14 mouse cellular contexts compared by ENCODE assay signal in the genomic region with DNA sequence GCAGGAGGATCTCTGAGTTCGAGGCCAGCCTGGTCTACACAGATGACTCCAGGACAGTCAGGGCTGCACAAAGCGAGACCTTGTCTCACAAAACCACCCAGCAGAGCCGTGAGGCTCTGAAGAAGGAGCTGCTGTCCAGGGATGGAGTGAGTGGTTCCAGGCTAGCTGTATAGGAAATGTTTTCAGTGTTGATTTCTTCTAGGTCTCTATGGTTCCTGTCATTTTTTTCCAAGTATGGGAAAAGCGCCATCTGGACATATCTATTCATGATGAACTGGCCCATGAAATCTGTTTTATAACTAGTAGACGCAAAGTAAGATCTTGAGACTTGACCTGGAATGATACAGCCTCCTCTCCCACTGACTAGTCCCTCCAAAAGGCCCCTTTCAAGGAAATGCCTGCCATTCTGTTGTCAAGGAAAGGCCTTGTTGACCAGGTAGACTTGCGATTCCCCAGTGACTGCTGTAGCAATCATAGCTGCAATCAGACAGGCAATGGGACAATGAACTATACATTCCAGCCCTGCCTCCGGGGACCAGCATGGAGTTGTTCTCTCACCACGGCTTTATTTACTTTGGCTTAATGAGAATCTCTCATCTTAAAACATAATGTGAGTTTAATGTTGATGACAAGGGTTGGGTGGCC. TPM values are rescaled to one million over a fixed set of nuclear protein-coding genes. Genes with fewer than 3 reads are reported as not detected.
DNase-seq lines count a peak whose midpoint lies in the region; ATAC-seq and TF ChIP-seq lines count a peak whose summit lies in the region.
"Had no signal": no experiment of that assay in that cellular context is flagged by ENCODE, and none has a peak within 500 bp of the region (broad histone marks: within the 10 kb centered on the region; RNA-seq: fewer than 3 reads in every experiment).

No protein-coding gene starts in this region.

- H3K27ac ChIP-seq in heart, embryonic 14.5 days (replicated peaks in 1 of 2; ENCODE audit: control insufficient read depth in 1 of 2, insufficient read depth in 1 of 2, low read depth in 2 of 2, low read length in 2 of 2) = peak overlapping the region; percentile 52 to 65
- peak overlapping the region; percentile 91 for H3K27ac ChIP-seq in lung, embryonic 14.5 days (ENCODE audit: low read depth)
- peak overlapping the region; percentile 68 for H3K27ac ChIP-seq in embryonic facial prominence, embryonic 15.5 days (replicated peaks)
- peak overlapping the region; percentile 90 for H3K27ac ChIP-seq in limb, embryonic 15.5 days
- H3K27ac ChIP-seq: hindbrain, embryonic 15.5 days; liver, embryonic 14.5 days; midbrain, embryonic 13.5 days had no signal

- H3K27me3 ChIP-seq in heart, embryonic 14.5 days (ENCODE audit: control insufficient read depth, insufficient read depth, low read length) = no peaks in the 10 kb centered on the region; the same call in 1 of the 2 replicates
- no peaks in the 10 kb centered on the region for H3K27me3 ChIP-seq in lung, embryonic 14.5 days (ENCODE audit: insufficient read depth, low read length)
- H3K27me3 ChIP-seq in embryonic facial prominence, embryonic 15.5 days = no peaks in the 10 kb centered on the region
- H3K27me3 ChIP-seq in limb, embryonic 15.5 days = no peaks in the 10 kb centered on the region
- H3K27me3 ChIP-seq: hindbrain, embryonic 15.5 days; midbrain, embryonic 13.5 days had no signal

- peaks cover 14 to 21% of the 10 kb centered on the region in 2 experiments for H3K4me1 ChIP-seq in heart, embryonic 14.5 days (ENCODE audit: control insufficient read depth in 2 of 2, insufficient read depth in 2 of 2, low read length in 2 of 2)
- peaks cover 19% of the 10 kb centered on the region for H3K4me1 ChIP-seq in lung, embryonic 14.5 days (ENCODE audit: insufficient read depth)
- peaks cover 6% of the 10 kb centered on the region for H3K4me1 ChIP-seq in lung, adult 2 months (ENCODE audit: control insufficient read depth, insufficient read depth, low read length)
- H3K4me1 ChIP-seq in embryonic facial prominence, embryonic 15.5 days = peaks cover 20% of the 10 kb centered on the region
- peaks cover 48% of the 10 kb centered on the region for H3K4me1 ChIP-seq in limb, embryonic 15.5 days
- H3K4me1 ChIP-seq: hindbrain, embryonic 15.5 days had no signal

- H3K4me2 ChIP-seq in heart, embryonic 14.5 days (ENCODE audit: low read length) = no peak overlapping the region
- H3K4me2 ChIP-seq in lung, embryonic 14.5 days = no peak overlapping the region
- H3K4me2 ChIP-seq in embryonic facial prominence, embryonic 15.5 days (replicated peaks) = no peak overlapping the region
- no peak overlapping the region for H3K4me2 ChIP-seq in limb, embryonic 15.5 days
- H3K4me2 ChIP-seq: hindbrain, embryonic 15.5 days; midbrain, embryonic 13.5 days had no signal

- no peaks in the 10 kb centered on the region for H3K36me3 ChIP-seq in heart, embryonic 14.5 days (ENCODE audit: control insufficient read depth, insufficient read depth, low read length)
- no peaks in the 10 kb centered on the region for H3K36me3 ChIP-seq in lung, embryonic 14.5 days (ENCODE audit: insufficient read depth)
- H3K36me3 ChIP-seq in embryonic facial prominence, embryonic 15.5 days = no peaks in the 10 kb centered on the region
- H3K36me3 ChIP-seq in limb, embryonic 15.5 days = no peaks in the 10 kb centered on the region
- H3K36me3 ChIP-seq: hindbrain, embryonic 15.5 days; midbrain, embryonic 13.5 days had no signal

- TF ChIP-seq POLR2A in lung, adult 2 months (IDR thresholded peaks at IDR 0.05; ENCODE audit: borderline replicate concordance, extremely low read depth, low read depth, low read length) = no peak

- no peak overlapping the region for H3K9ac ChIP-seq in heart, embryonic 14.5 days (ENCODE audit: low read length)
- H3K9ac ChIP-seq in lung, embryonic 14.5 days = no peak overlapping the region
- no peak overlapping the region for H3K9ac ChIP-seq in embryonic facial prominence, embryonic 15.5 days
- H3K9ac ChIP-seq in limb, embryonic 15.5 days = no peak overlapping the region
- H3K9ac ChIP-seq: hindbrain, embryonic 15.5 days; liver, embryonic 14.5 days; midbrain, embryonic 13.5 days had no signal

- H3K9me3 ChIP-seq in heart, embryonic 14.5 days (ENCODE audit: control insufficient read depth, low read length) = no peaks in the 10 kb centered on the region
- H3K9me3 ChIP-seq in lung, embryonic 14.5 days (ENCODE audit: low read depth, low read length) = no peaks in the 10 kb centered on the region
- H3K9me3 ChIP-seq in embryonic facial prominence, embryonic 15.5 days (replicated peaks) = no peaks in the 10 kb centered on the region
- no peaks in the 10 kb centered on the region for H3K9me3 ChIP-seq in limb, embryonic 15.5 days
- H3K9me3 ChIP-seq: hindbrain, embryonic 15.5 days; midbrain, embryonic 13.5 days had no signal

- TF ChIP-seq CTCF in lung, embryonic 14.5 days (IDR thresholded peaks at IDR 0.05; ENCODE audit: low read depth) = no peak
- no peak for TF ChIP-seq CTCF in lung, adult 2 months (IDR thresholded peaks at IDR 0.05; ENCODE audit: insufficient read depth, low read length)

- H3K4me3 ChIP-seq in heart, embryonic 14.5 days (ENCODE audit: control insufficient read depth in 1 of 2, insufficient read depth in 1 of 2, low read depth in 1 of 2, low read length in 2 of 2) = no peak overlapping the region
- H3K4me3 ChIP-seq in lung, embryonic 14.5 days (ENCODE audit: low read depth, low read length) = no peak overlapping the region
- no peak overlapping the region for H3K4me3 ChIP-seq in lung, adult 2 months (replicated peaks; ENCODE audit: extremely low read depth, low read depth, low read length)
- no peak overlapping the region for H3K4me3 ChIP-seq in embryonic facial prominence, embryonic 15.5 days (replicated peaks)
- no peak overlapping the region for H3K4me3 ChIP-seq in limb, embryonic 15.5 days
- H3K4me3 ChIP-seq: hindbrain, embryonic 15.5 days; midbrain, embryonic 13.5 days had no signal

- WGBS in heart, embryonic 14.5 days = 57% methylated on average over 8 of the region's 8 CpGs
- 42% methylated on average over 8 of the region's 8 CpGs for WGBS in lung, embryonic 14.5 days
- 72% methylated on average over 8 of the region's 8 CpGs for WGBS in lung, adult 2 months
- WGBS in embryonic facial prominence, embryonic 15.5 days = 67% methylated on average over 8 of the region's 8 CpGs
- WGBS in limb, embryonic 15.5 days = 62% methylated on average over 8 of the region's 8 CpGs

- ATAC-seq in heart, embryonic 14.5 days (ENCODE audit: insufficient number of reproducible peaks, insufficient read depth, low FRiP score, low read depth) = no peak
- peak; percentile 48 for ATAC-seq in lung, embryonic 14.5 days (ENCODE audit: insufficient read depth)
- no peak for ATAC-seq in embryonic facial prominence, embryonic 15.5 days (ENCODE audit: insufficient number of reproducible peaks, low FRiP score, low TSS enrichment, low read depth)
- ATAC-seq in limb, embryonic 15.5 days (ENCODE audit: insufficient number of reproducible peaks, low FRiP score, low TSS enrichment, low read depth) = peak; percentile 1; the same call in 1 of the 2 replicates
- ATAC-seq: midbrain, embryonic 13.5 days had no signal

- DNase-seq in heart, postnatal 36 days = no peak
- DNase-seq in lung, embryonic 14.5 days = peak; percentile 86
- no peak for DNase-seq in lung, adult 2 months
- DNase-seq in ovary, postnatal 10 days (ENCODE audit: low spot score) = no peak
- DNase-seq in adrenal gland, adult 2 months = no peak
- DNase-seq: adrenal gland, postnatal 36 days; cerebellum, adult 11-12 months; right cerebral cortex, postnatal 14 days had no signal

- intact Hi-C loops in heart, postnatal 36 days (cut with DNase I) = loop anchor here (10.0 kb wide), 1 partner anchor 51 kb away; no protein-coding TSS in a partner anchor

RNA-seq across cellular contexts. Expression of a gene that starts 28.8 kb away (rescaled TPM):
- polyA plus RNA-seq in heart, embryonic 14.5 days (2014; fragmentation: Nextera tagmentation; extraction: Ambion mirVana) = 5.3 and 6.0 TPM in 2 replicates
- 1 to 10 TPM; 5.1 to 5.7 TPM for total RNA-seq in heart, postnatal 36 days (2021)
- polyA plus RNA-seq in lung, embryonic 14.5 days (2014; fragmentation: Nextera tagmentation; extraction: Ambion mirVana) = 14.4 and 14.6 TPM in 2 replicates
- 3.1 and 3.2 TPM in 2 replicates for polyA plus RNA-seq in lung, adult 2 months (2012; rRNA removed)
- 7.3 and 7.9 TPM in 2 replicates for polyA plus RNA-seq in embryonic facial prominence, embryonic 15.5 days (2015; fragmentation: Nextera tagmentation; extraction: Ambion mirVana)
- 6.9 and 7.4 TPM in 2 replicates for polyA plus RNA-seq in limb, embryonic 15.5 days (2015; fragmentation: Nextera tagmentation; extraction: Ambion mirVana)
- 10 to 100 TPM in 1 of 2 experiments, 1 to 10 TPM in 1; 9.9 to 12.1 TPM for total RNA-seq in adrenal gland, adult 2 months (2021)
- polyA plus RNA-seq in adrenal gland, adult 2 months (2012; rRNA removed) = 5.1 and 5.2 TPM in 2 replicates

RNA-seq across cellular contexts. Expression of a gene that starts 50.8 kb away (rescaled TPM):
- polyA plus RNA-seq in heart, embryonic 14.5 days (2014; fragmentation: Nextera tagmentation; extraction: Ambion mirVana) = 21.1 and 23.7 TPM in 2 replicates
- 10 to 100 TPM; 10.1 to 10.2 TPM for total RNA-seq in heart, postnatal 36 days (2021)
- polyA plus RNA-seq in lung, embryonic 14.5 days (2014; fragmentation: Nextera tagmentation; extraction: Ambion mirVana) = 30.1 and 31.8 TPM in 2 replicates
- 4.2 and 6.5 TPM in 2 replicates for polyA plus RNA-seq in lung, adult 2 months (2012; rRNA removed)
- polyA plus RNA-seq in embryonic facial prominence, embryonic 15.5 days (2015; fragmentation: Nextera tagmentation; extraction: Ambion mirVana) = 21.0 and 24.7 TPM in 2 replicates
- polyA plus RNA-seq in limb, embryonic 15.5 days (2015; fragmentation: Nextera tagmentation; extraction: Ambion mirVana) = 23.1 and 26.7 TPM in 2 replicates
- 10 to 100 TPM; 14.9 to 17.8 TPM for total RNA-seq in adrenal gland, adult 2 months (2021)
- 13.5 and 14.1 TPM in 2 replicates for polyA plus RNA-seq in adrenal gland, adult 2 months (2012; rRNA removed)

Comparison
In these comparisons a context has a peak if more than half of its experiments do, and no peak if none do; other contexts are left out.
1. ATAC-seq: peak in lung, embryonic 14.5 days (single experiment) and limb, embryonic 15.5 days (single experiment); none in heart, embryonic 14.5 days (single experiment) and embryonic facial prominence, embryonic 15.5 days (single experiment).
2. Peak in every context shown above with its lines, with median percentiles within 50 percentile points of each other: H3K27ac ChIP-seq.